Mouse (Mus musculus): Measurements from ENCODE around the gene Edc4. TPM values are rescaled to one million over a fixed set of nuclear protein-coding genes. Genes with fewer than 3 reads are reported as not detected.

The Edc4 gene
- total RNA-seq, 1 experiment from 2014 or later: 39.7 TPM

GRCm38 (mm10) chr8:105866364-105867029 lies 14.2 kb upstream of the Edc4 start:
- no peak for ATAC-seq (replicated peaks; ENCODE audit: low read depth, poor library complexity, severe bottlenecking)

- no peak for ATAC-seq (replicated peaks; ENCODE audit: low read depth, poor library complexity, severe bottlenecking)
These were observed 6.4 kb upstream of the Edc4 start for GRCm38 (mm10) chr8:105874301-105874700.

GRCm38 (mm10) chr8:105889756-105890465 lies 9.2 kb downstream of the Edc4 start:
- no peak for ATAC-seq (replicated peaks; ENCODE audit: low read depth, poor library complexity, severe bottlenecking)

GRCm38 (mm10) chr8:105890870-105891269 lies 10.2 kb downstream of the Edc4 start:
- no peak for ATAC-seq (replicated peaks; ENCODE audit: low read depth, poor library complexity, severe bottlenecking)

GRCm38 (mm10) chr8:105892432-105892831 lies 11.8 kb downstream of the Edc4 start:
- ATAC-seq (replicated peaks; ENCODE audit: low read depth, poor library complexity, severe bottlenecking): peak; percentile 52; the same call in 1 of the 2 replicates

- peak; percentile 73 for ATAC-seq (replicated peaks; ENCODE audit: low read depth, poor library complexity, severe bottlenecking)
These were observed 12.7 kb downstream of the Edc4 start, which contains the start of gene Nrn1l for GRCm38 (mm10) chr8:105893339-105893738. Nrn1l (plus strand) TSS chr8:105893567.

- ATAC-seq (replicated peaks; ENCODE audit: low read depth, poor library complexity, severe bottlenecking): no peak
These were observed 17.3 kb downstream of the Edc4 start for GRCm38 (mm10) chr8:105897801-105898480.

- ATAC-seq (replicated peaks; ENCODE audit: low read depth, poor library complexity, severe bottlenecking): peak; percentile 94
These were observed 19.7 kb downstream of the Edc4 start, which contains the start of gene Pskh1 for GRCm38 (mm10) chr8:105900180-105900940. Pskh1 (plus strand) TSS chr8:105900441.

GRCm38 (mm10) chr8:105900941-105901616 lies 20.4 kb downstream of the Edc4 start:
- ATAC-seq (replicated peaks; ENCODE audit: low read depth, poor library complexity, severe bottlenecking): peak; percentile 73

- ATAC-seq (replicated peaks; ENCODE audit: low read depth, poor library complexity, severe bottlenecking): no peak
These were observed 38.7 kb downstream of the Edc4 start for GRCm38 (mm10) chr8:105919390-105919789.

- no peak for ATAC-seq (replicated peaks; ENCODE audit: low read depth, poor library complexity, severe bottlenecking)
These were observed 44.4 kb downstream of the Edc4 start for GRCm38 (mm10) chr8:105925123-105925522.

- ATAC-seq (replicated peaks; ENCODE audit: low read depth, poor library complexity, severe bottlenecking): peak; percentile 86
These were observed 49.9 kb downstream of the Edc4 start for GRCm38 (mm10) chr8:105930602-105931001.

GRCm38 (mm10) chr8:105931271-105931670 lies 50.6 kb downstream of the Edc4 start:
- ATAC-seq (replicated peaks; ENCODE audit: low read depth, poor library complexity, severe bottlenecking): no peak

GRCm38 (mm10) chr8:105932525-105932924 lies 51.8 kb downstream of the Edc4 start:
- ATAC-seq (replicated peaks; ENCODE audit: low read depth, poor library complexity, severe bottlenecking): no peak

- ATAC-seq (replicated peaks; ENCODE audit: low read depth, poor library complexity, severe bottlenecking): no peak
These were observed 53.1 kb downstream of the Edc4 start, which contains the start of gene Ctrl for GRCm38 (mm10) chr8:105933762-105934161. Ctrl (minus strand) TSS chr8:105933862.

- peak; percentile 9 for ATAC-seq (replicated peaks; ENCODE audit: low read depth, poor library complexity, severe bottlenecking)
These were observed 54.4 kb downstream of the Edc4 start for GRCm38 (mm10) chr8:105935105-105935504.

- no peak for ATAC-seq (replicated peaks; ENCODE audit: low read depth, poor library complexity, severe bottlenecking)
These were observed 55.4 kb downstream of the Edc4 start for GRCm38 (mm10) chr8:105935863-105936603.

GRCm38 (mm10) chr8:105936866-105937475 lies 56.3 kb downstream of the Edc4 start:
- peak; percentile 80 for ATAC-seq (replicated peaks; ENCODE audit: low read depth, poor library complexity, severe bottlenecking)

All from common myeloid progenitor, adult 5-6 weeks (primary cell).